8 mouse cellular contexts compared by ENCODE assay signal in genomic region chr1:57428368-57429308, GRCm38 (mm10). TPM values are rescaled to one million over a fixed set of nuclear protein-coding genes. Genes with fewer than 3 reads are reported as not detected.
A peak's percentile ranks its signal among the peaks of the same experiment; 100 is the strongest.
DNase-seq lines count a peak whose midpoint lies in the region; ATAC-seq lines count a peak whose summit lies in the region.

No protein-coding gene starts in this region.

- H3K36me3 ChIP-seq in liver, embryonic 12.5 days: no peaks in the 10 kb centered on the region
- no peaks in the 10 kb centered on the region for H3K36me3 ChIP-seq in embryonic facial prominence, embryonic 12.5 days
- no peaks in the 10 kb centered on the region for H3K36me3 ChIP-seq in limb, embryonic 12.5 days

- H3K9ac ChIP-seq in liver, embryonic 12.5 days: no peak overlapping the region
- no peak overlapping the region for H3K9ac ChIP-seq in embryonic facial prominence, embryonic 12.5 days
- no peak overlapping the region for H3K9ac ChIP-seq in limb, embryonic 12.5 days (replicated peaks)

- peak; percentile 75 for DNase-seq in liver
- peak; percentile 67 to 89 for DNase-seq in heart, adult 9 months (ENCODE audit: low spot score in 2 of 2)
- peak; percentile 65 to 92 for DNase-seq in kidney, adult 8-10 months
- peak; percentile 61 to 66 for DNase-seq in spleen, postnatal 36 days (ENCODE audit: low spot score in 2 of 2)

- H3K4me1 ChIP-seq in liver, embryonic 12.5 days: no peaks in the 10 kb centered on the region
- H3K4me1 ChIP-seq in embryonic facial prominence, embryonic 12.5 days: peaks cover 9% of the 10 kb centered on the region; the same call in 1 of the 2 replicates
- H3K4me1 ChIP-seq in limb, embryonic 12.5 days (replicated peaks): peaks cover 17% of the 10 kb centered on the region; the same call in 1 of the 2 replicates

- no peak overlapping the region for H3K4me2 ChIP-seq in liver, embryonic 12.5 days
- peak overlapping the region; percentile 37 for H3K4me2 ChIP-seq in embryonic facial prominence, embryonic 12.5 days (replicated peaks)
- H3K4me2 ChIP-seq in limb, embryonic 12.5 days: peak overlapping the region; percentile 39

- 48% methylated on average over 16 of the region's 16 CpGs for WGBS in liver, embryonic 12.5 days (ENCODE audit: insufficient replicate concordance)
- WGBS in embryonic facial prominence, embryonic 12.5 days: 45% methylated on average over 16 of the region's 16 CpGs
- whole genome bisulfite sequencing in limb, embryonic 12.5 days: 47% methylated on average over 16 of the region's 16 CpGs

- H3K4me3 ChIP-seq in liver, embryonic 12.5 days: no peak overlapping the region
- H3K4me3 ChIP-seq in embryonic facial prominence, embryonic 12.5 days: no peak overlapping the region
- no peak overlapping the region for H3K4me3 ChIP-seq in limb, embryonic 12.5 days (replicated peaks)

- H3K9me3 ChIP-seq in liver, embryonic 12.5 days (replicated peaks): no peaks in the 10 kb centered on the region
- H3K9me3 ChIP-seq in embryonic facial prominence, embryonic 12.5 days: no peaks in the 10 kb centered on the region
- no peaks in the 10 kb centered on the region for H3K9me3 ChIP-seq in limb, embryonic 12.5 days

- no peak overlapping the region for H3K27ac ChIP-seq in liver, embryonic 12.5 days
- 0 out of 2 replicates have a peak overlapping the region, but pooled peaks have one; percentile 11 for H3K27ac ChIP-seq in embryonic facial prominence, embryonic 12.5 days
- H3K27ac ChIP-seq in limb, embryonic 12.5 days: peak overlapping the region; percentile 23; the same call in 1 of the 2 replicates

- ATAC-seq in liver, embryonic 12.5 days: no peak
- ATAC-seq in embryonic facial prominence, embryonic 12.5 days (ENCODE audit: insufficient number of reproducible peaks, insufficient read depth, low FRiP score, low TSS enrichment): peak; percentile 66; the same call in 1 of the 2 replicates
- ATAC-seq in limb, embryonic 12.5 days (ENCODE audit: insufficient number of reproducible peaks, insufficient read depth, low FRiP score, low TSS enrichment, low read depth): peak; percentile 57; the same call in 1 of the 2 replicates
- 0 out of 2 replicates have a peak, but pooled peaks have one; percentile 20 for ATAC-seq in monocyte, adult 5-6 weeks (replicated peaks; ENCODE audit: insufficient number of reproducible peaks, low FRiP score, low TSS enrichment, poor library complexity, severe bottlenecking)

- no peaks in the 10 kb centered on the region; the same call in 1 of the 2 replicates for H3K27me3 ChIP-seq in liver, embryonic 12.5 days (replicated peaks)
- H3K27me3 ChIP-seq in embryonic facial prominence, embryonic 12.5 days: no peaks in the 10 kb centered on the region
- H3K27me3 ChIP-seq in limb, embryonic 12.5 days: no peaks in the 10 kb centered on the region

RNA-seq across cellular contexts. Expression of gene Tyw5, which starts 21.7 kb away (rescaled TPM):
- polyA plus RNA-seq in liver, embryonic 12.5 days (2016; fragmentation: Nextera tagmentation; extraction: Ambion mirVana): 19.1 and 21.3 TPM in 2 replicates
- polyA plus RNA-seq in embryonic facial prominence, embryonic 12.5 days (2016; fragmentation: Nextera tagmentation; extraction: Ambion mirVana): 26.9 and 33.4 TPM in 2 replicates
- polyA plus RNA-seq in limb, embryonic 12.5 days (2016; fragmentation: Nextera tagmentation; extraction: Ambion mirVana): 30.5 and 33.2 TPM in 2 replicates
- 47.4 to 82.2 TPM (median 64.4 TPM) in 3 replicates for total RNA-seq in monocyte, adult 5-6 weeks (2017)

RNA-seq across cellular contexts. Expression of gene Maip1, which starts 22.5 kb away (rescaled TPM):
- polyA plus RNA-seq in liver, embryonic 12.5 days (2016; fragmentation: Nextera tagmentation; extraction: Ambion mirVana): 11.9 and 13.2 TPM in 2 replicates
- 19.4 and 19.5 TPM in 2 replicates for polyA plus RNA-seq in embryonic facial prominence, embryonic 12.5 days (2016; fragmentation: Nextera tagmentation; extraction: Ambion mirVana)
- polyA plus RNA-seq in limb, embryonic 12.5 days (2016; fragmentation: Nextera tagmentation; extraction: Ambion mirVana): 20.4 and 20.7 TPM in 2 replicates
- 9.7 to 18.5 TPM (median 15.8 TPM) in 3 replicates for total RNA-seq in monocyte, adult 5-6 weeks (2017)

RNA-seq across cellular contexts. Expression of gene 1700066M21Rik, which starts 51.2 kb away (rescaled TPM):
- polyA plus RNA-seq in liver, embryonic 12.5 days (2016; fragmentation: Nextera tagmentation; extraction: Ambion mirVana): 11.2 TPM in 2 replicates
- polyA plus RNA-seq in embryonic facial prominence, embryonic 12.5 days (2016; fragmentation: Nextera tagmentation; extraction: Ambion mirVana): 12.7 and 13.4 TPM in 2 replicates
- polyA plus RNA-seq in limb, embryonic 12.5 days (2016; fragmentation: Nextera tagmentation; extraction: Ambion mirVana): 12.8 and 13.6 TPM in 2 replicates
- total RNA-seq in monocyte, adult 5-6 weeks (2017): 14.6 to 27.8 TPM (median 20.0 TPM) in 3 replicates
